Mouse (Mus musculus) intestine, embryonic 14.5 days (tissue): ENCODE results near the gene Evc2. TPM values are rescaled to one million over a fixed set of nuclear protein-coding genes. Genes with fewer than 3 reads are reported as not detected.

ENCODE experiments used
- ATAC-seq: fragments of 200-750 bp; cut with Nextera tagmentation; replicated peaks from 2 replicates; pipeline ENCODE4 v1.8.0; 2017; ENCODE audit warnings: low read depth, moderate number of reproducible peaks, moderate TSS enrichment, moderate library complexity; ENCODE audit not compliant: low FRiP score, low TSS enrichment
- DNase-seq: peaks from one replicate; pipeline ENCODE4 v3.0.0-alpha.2; 2018; ENCODE audit warnings: low spot score
- H3K27ac ChIP-seq: fragments of 300-500 bp; sonication (generic); 2 replicates; pipeline ENCODE4 v1.5.1; 2014; ENCODE audit warnings: low read depth, mild to moderate bottlenecking, control low read depth
- H3K27me3 ChIP-seq: fragments of 300-500 bp; sonication (generic); replicated peaks from 2 replicates; pipeline ENCODE4 v1.6.1; 2014; ENCODE audit warnings: low read length, control low read depth; ENCODE audit not compliant: control insufficient read depth, insufficient read depth
- H3K36me3 ChIP-seq: fragments of 300-500 bp; sonication (generic); 2 replicates; pipeline ENCODE4 v1.6.1; 2014; ENCODE audit warnings: low read length, control low read depth; ENCODE audit not compliant: control insufficient read depth, insufficient read depth
- H3K4me1 ChIP-seq: fragments of 300-500 bp; sonication (generic); replicated peaks from 2 replicates; pipeline ENCODE4 v1.6.1; 2014; ENCODE audit warnings: low read length, control low read depth, mixed read lengths; ENCODE audit not compliant: control insufficient read depth, insufficient read depth
- H3K4me2 ChIP-seq: fragments of 300-500 bp; sonication (generic); 2 replicates; pipeline ENCODE4 v1.6.1; 2014; ENCODE audit warnings: low read length
- H3K4me3 ChIP-seq: fragments of 300-500 bp; sonication (generic); 2 replicates; pipeline ENCODE4 v1.5.1; 2014; ENCODE audit warnings: low read depth, low read length, control low read depth, mixed read lengths
- H3K9ac ChIP-seq: fragments of 300-500 bp; sonication (generic); 2 replicates; pipeline ENCODE4 v1.6.1; 2014; ENCODE audit warnings: mild to moderate bottlenecking, low read length
- H3K9me3 ChIP-seq: fragments of 300-500 bp; sonication (generic); 2 replicates; pipeline ENCODE4 v1.6.1; 2016; ENCODE audit warnings: low read length, control low read depth; ENCODE audit not compliant: control insufficient read depth
- WGBS: fragments of 180-500 bp; shearing (Covaris S2); extraction: QIAGEN DNeasy Blood & Tissue Kit; methylation state at CpG from one replicate; pipeline ENCODE4 v1.1.7; 2014; 5-methylcytosine and 5-hydroxymethylcytosine counted together
- polyA plus RNA-seq: library from polyadenylated mRNA; unstranded; fragments of >200 nt; fragmentation: Nextera tagmentation; extraction: Ambion mirVana; gene quantifications from 2 replicates; pipeline ENCODE4 v1.2.1, GENCODE M21; 2014

The Evc2 gene
- polyA plus RNA-seq, 1 experiment from 2014 or later: 16.7 TPM

DNA sequence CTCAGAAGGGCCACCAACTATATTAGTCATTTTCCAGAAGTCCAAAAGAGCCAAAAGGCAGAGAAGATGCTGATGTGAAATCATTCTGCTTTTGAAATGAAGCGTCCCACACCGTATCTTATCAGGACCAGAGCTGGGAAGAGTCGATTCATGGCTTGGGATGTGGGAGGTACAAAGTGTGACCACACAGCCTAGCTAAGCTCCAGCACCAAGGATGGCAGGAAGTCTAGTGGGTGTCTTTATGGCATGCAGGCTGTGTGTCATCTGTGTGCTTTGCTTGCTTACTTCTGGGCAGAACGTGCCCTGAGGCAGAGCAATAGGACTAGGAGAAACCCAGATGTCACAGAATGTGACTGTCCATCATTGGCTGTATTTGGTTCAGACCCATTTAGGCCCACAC, 17.5 kb upstream of the Evc2 start:
- Histone ChIP-seq H3K36me3 (peaks cover 82% of the 10 kb centered on the region), H3K4me1 (no peaks in the 10 kb centered on the region), H3K4me2 (no peak overlapping the region), H3K27me3 (no peaks in the 10 kb centered on the region), H3K9me3 (no peaks in the 10 kb centered on the region), H3K4me3 (no peak overlapping the region), H3K27ac (no peak overlapping the region), H3K9ac (no peak overlapping the region)
- ATAC-seq (no peak), DNase-seq (no peak)
- WGBS: 85% methylated on average over 4 of the region's 4 CpGs

GRCm38 (mm10) chr5:37326675-37327074, 11.6 kb upstream of the Evc2 start:
- H3K4me1 ChIP-seq: no peaks in the 10 kb centered on the region
- peaks cover 54% of the 10 kb centered on the region for H3K36me3 ChIP-seq
- no peaks in the 10 kb centered on the region for H3K27me3 ChIP-seq
- H3K27ac ChIP-seq: no peak overlapping the region
- H3K9ac ChIP-seq: no peak overlapping the region
- DNase-seq (no peak), ATAC-seq (no peak)
- H3K9me3 ChIP-seq: no peaks in the 10 kb centered on the region
- H3K4me2 ChIP-seq: no peak overlapping the region
- H3K4me3 ChIP-seq: no peak overlapping the region
- 83% methylated on average over 6 of the region's 6 CpGs for WGBS

DNA sequence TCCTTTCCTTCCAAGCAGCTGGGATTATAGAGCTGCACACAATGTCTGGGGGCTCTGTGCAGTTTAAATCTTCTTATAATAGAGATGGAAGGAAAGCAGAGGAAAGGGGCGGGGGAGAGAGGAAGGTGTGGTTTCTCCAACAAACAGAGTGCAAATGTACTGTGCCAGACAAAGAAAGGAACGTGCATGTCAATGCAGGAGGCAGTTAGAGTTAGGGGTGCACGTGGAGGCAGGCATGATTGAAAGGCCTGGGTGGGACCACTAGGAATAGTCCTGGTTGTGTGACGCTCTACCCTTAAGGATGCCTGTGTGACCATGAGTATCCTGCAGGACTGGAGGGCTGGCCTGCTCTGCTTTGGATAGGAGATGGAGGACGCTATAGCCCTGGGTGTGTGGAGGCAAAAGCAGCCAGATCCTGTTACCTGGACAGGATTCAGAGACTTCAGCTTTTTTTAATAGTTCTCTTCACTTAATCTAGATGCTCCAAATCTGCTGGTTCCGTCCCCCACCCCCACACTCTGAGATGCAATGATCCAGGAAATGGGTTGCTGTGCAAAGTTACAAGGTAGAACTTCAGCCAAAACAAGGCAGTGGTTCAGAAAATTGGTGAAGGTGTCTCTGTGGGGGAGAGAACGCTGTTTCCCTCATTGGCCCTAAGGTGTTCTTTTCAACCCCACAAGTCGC, 7.7 kb upstream of the Evc2 start:
- ATAC-seq (no peak), DNase-seq (no peak)
- Histone ChIP-seq H3K4me3 (no peak overlapping the region), H3K4me2 (no peak overlapping the region), H3K27me3 (no peaks in the 10 kb centered on the region), H3K9me3 (no peaks in the 10 kb centered on the region), H3K36me3 (peaks cover 33% of the 10 kb centered on the region), H3K9ac (no peak overlapping the region), H3K4me1 (no peaks in the 10 kb centered on the region), H3K27ac (no peak overlapping the region)
- 88% methylated on average over 8 of the region's 8 CpGs for WGBS

DNA sequence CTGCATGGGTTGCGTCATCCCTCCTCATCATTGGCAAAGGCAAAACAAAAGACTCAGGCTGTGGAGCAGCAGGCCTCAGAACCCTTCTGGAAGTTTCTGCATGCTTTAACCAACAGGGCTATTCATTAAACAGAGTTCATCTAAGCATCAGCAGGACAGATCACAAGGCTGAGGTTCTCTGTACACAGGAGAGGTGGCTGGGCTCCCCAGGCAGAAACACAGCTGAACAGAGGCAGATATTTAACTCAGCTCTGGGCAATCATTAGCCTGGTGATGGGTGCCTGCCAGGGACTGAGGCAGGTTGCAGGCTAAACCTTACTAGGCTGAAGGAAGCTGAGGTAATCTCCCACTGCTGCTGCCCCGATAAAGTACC, 7.2 kb upstream of the Evc2 start:
- no peak overlapping the region for H3K27ac ChIP-seq
- H3K9me3 ChIP-seq: no peaks in the 10 kb centered on the region
- no peak overlapping the region for H3K4me3 ChIP-seq
- 88% methylated on average over 2 of the region's 2 CpGs for WGBS
- H3K4me2 ChIP-seq: no peak overlapping the region
- H3K27me3 ChIP-seq: no peaks in the 10 kb centered on the region
- DNase-seq (no peak), ATAC-seq (no peak)
- peaks cover 2% of the 10 kb centered on the region; the same call in 1 of the 2 replicates for H3K4me1 ChIP-seq
- no peak overlapping the region for H3K9ac ChIP-seq
- H3K36me3 ChIP-seq: peaks cover 28% of the 10 kb centered on the region; the same call in 1 of the 2 replicates

DNA sequence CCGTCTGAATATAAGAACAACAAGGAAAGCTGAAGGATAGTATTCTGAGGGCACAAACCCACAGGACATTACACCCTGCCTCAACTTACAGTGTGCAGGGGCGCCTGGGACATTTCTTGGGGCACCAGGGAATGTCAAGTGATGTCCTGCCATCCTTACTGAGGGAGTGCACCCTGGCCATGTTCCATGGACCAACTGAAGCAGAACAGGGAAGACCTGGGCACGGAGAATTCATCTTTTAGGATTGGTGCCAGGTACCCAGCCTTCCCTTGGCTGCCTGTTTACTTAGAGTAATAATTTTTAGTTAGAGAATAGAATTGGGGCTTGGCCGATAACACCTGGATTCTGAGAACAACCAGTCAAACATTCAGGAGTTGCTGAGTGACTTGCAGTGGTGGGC, 6.2 kb upstream of the Evc2 start:
- WGBS: 74% methylated on average over 4 of the region's 4 CpGs
- H3K4me3 ChIP-seq: no peak overlapping the region
- H3K27ac ChIP-seq: no peak overlapping the region
- ATAC-seq: no peak
- no peak overlapping the region for H3K9ac ChIP-seq
- H3K27me3 ChIP-seq: no peaks in the 10 kb centered on the region
- no peak overlapping the region for H3K4me2 ChIP-seq
- peaks cover 4% of the 10 kb centered on the region; the same call in 1 of the 2 replicates for H3K4me1 ChIP-seq
- DNase-seq: no peak
- no peaks in the 10 kb centered on the region for H3K9me3 ChIP-seq
- H3K36me3 ChIP-seq: peaks cover 21% of the 10 kb centered on the region; the same call in 1 of the 2 replicates

GRCm38 (mm10) chr5:37335061-37335460, 3.2 kb upstream of the Evc2 start:
- ATAC-seq: no peak
- WGBS: 55% methylated on average over 3 of the region's 3 CpGs
- no peak overlapping the region for H3K9ac ChIP-seq
- H3K9me3 ChIP-seq: no peaks in the 10 kb centered on the region
- H3K4me1 ChIP-seq: peaks cover 24% of the 10 kb centered on the region
- H3K27ac ChIP-seq: no peak overlapping the region
- no peak overlapping the region for H3K4me2 ChIP-seq
- no peak for DNase-seq
- no peak overlapping the region for H3K4me3 ChIP-seq
- H3K27me3 ChIP-seq: no peaks in the 10 kb centered on the region
- peaks cover 11% of the 10 kb centered on the region; the same call in 1 of the 2 replicates for H3K36me3 ChIP-seq

DNA sequence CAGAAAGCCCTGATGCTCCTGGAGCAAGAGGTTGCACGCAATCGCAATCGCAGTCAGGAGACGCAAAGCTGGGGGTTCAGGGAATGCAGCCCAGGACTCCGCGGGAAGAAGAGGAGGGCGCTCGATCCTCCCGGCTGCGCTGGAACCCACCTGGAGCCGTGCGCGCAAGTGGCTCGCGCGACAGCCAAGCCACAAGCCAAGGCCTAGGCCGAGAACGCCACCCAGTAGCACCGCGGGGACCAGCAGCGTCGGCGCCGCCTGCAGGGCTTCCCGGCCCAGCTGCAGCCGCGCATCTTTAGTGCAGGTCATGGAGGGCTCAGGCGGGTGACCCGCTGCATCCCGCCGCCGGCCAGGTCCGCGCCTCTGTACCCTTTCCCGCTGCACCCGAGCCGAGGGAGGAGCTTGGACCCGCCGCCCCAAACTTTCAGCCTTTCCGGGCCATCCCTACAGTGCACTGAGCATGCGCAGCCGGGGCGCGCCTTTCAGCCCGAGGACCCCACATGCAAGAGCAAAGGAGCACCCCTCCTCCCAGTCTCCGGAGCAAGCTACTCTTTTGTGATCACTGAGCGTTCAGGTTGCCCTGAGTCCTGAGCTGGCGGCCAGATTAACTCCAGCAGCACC, 1.7 kb upstream of the Evc2 start, which contains the start of gene Evc:
Evc (minus strand) TSS at position 410 of the 621 bp plus-strand sequence.
- Histone ChIP-seq H3K36me3 (peaks cover 9% of the 10 kb centered on the region; the same call in 1 of the 2 replicates), H3K4me1 (peaks cover 24% of the 10 kb centered on the region), H3K9me3 (no peaks in the 10 kb centered on the region), H3K4me3 (peak within 1 kb of the TSS; percentile 69), H3K9ac (peak within 1 kb of the TSS; percentile 63), H3K27me3 (no peaks in the 10 kb centered on the region), H3K4me2 (peak within 1 kb of the TSS; percentile 82), H3K27ac (no peak within 1 kb of the TSS)
- WGBS: under 1% methylated on average over 48 of the region's 48 CpGs
- DNase-seq: peak; percentile 86
- peak; percentile 53 for ATAC-seq

DNA sequence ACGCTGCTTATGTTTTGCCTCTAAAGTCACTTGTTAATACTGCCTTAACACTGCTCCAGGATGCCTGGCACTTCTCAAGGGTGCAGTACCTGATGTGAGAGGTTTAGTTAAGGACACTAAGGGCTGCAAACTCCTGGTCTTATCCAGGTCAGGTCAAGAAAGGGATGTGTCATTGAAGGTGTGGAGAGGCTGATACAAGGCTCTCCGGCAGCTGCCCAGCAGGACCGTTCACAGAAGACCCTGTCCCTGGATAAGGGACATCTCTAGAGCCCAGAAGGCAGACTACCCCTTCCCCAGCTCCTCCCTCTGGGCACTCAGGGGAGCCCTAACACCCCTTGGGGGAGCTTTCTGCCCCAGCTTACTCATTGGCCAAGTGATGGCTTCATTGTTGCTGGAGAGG, 603 bp upstream of the Evc2 start:
- H3K27me3 ChIP-seq: no peaks in the 10 kb centered on the region
- H3K4me2 ChIP-seq: peak overlapping the region; percentile 77
- WGBS: 60% methylated on average over 3 of the region's 3 CpGs
- H3K9me3 ChIP-seq: no peaks in the 10 kb centered on the region
- peaks cover 24% of the 10 kb centered on the region for H3K4me1 ChIP-seq
- H3K4me3 ChIP-seq: peak overlapping the region; percentile 48; the same call in 1 of the 2 replicates
- no peak for ATAC-seq
- peak overlapping the region; percentile 62 for H3K27ac ChIP-seq
- DNase-seq: peak; percentile 53
- 0 out of 2 replicates have a peak, but pooled peaks cover 5% of the 10 kb centered on the region for H3K36me3 ChIP-seq
- peak overlapping the region; percentile 60; the same call in 1 of the 2 replicates for H3K9ac ChIP-seq
